Mouse (Mus musculus) MEL (cell line): ENCODE results near the gene Elk4.

Experiments
- CTCF ChIP-seq, 3 experiments: IDR thresholded peaks in 2 of 3; conservative IDR thresholded peaks in 1 of 3; 2 replicates each; pipeline ENCODE4 v1.5.1; 2011 to 2012; ENCODE audit warnings: low read length in 3 of 3, low read depth in 2 of 3, mild to moderate bottlenecking in 2 of 3, improper control_type of control experiment in 1 of 3, inconsistent platforms in 1 of 3, mixed read lengths in 1 of 3, moderate library complexity in 1 of 3; ENCODE audit not compliant: control insufficient read depth in 1 of 3, insufficient read depth in 1 of 3, poor library complexity in 1 of 3, severe bottlenecking in 1 of 3
- ELF1 ChIP-seq: IDR thresholded peaks from 2 replicates; pipeline ENCODE4 v1.6.1; 2014; ENCODE audit warnings: low read depth, mild to moderate bottlenecking, inconsistent platforms, low read length, improper control_type of control experiment, moderate library complexity
- ETS1 ChIP-seq: IDR thresholded peaks from 2 replicates; pipeline ENCODE4 v1.6.1; 2012; ENCODE audit warnings: low read depth, mild to moderate bottlenecking, inconsistent platforms, low read length, improper control_type of control experiment, moderate library complexity
- HCFC1 ChIP-seq: IDR thresholded peaks from 2 replicates; pipeline ENCODE4 v1.6.1; 2012; ENCODE audit warnings: low read depth, mild to moderate bottlenecking, inconsistent platforms, low read length, improper control_type of control experiment, moderate library complexity
- KAT2A ChIP-seq: conservative IDR thresholded peaks from 2 replicates; pipeline ENCODE4 v1.6.1; 2012; ENCODE audit warnings: low read depth, low read length, improper control_type of control experiment, inconsistent platforms
- MYC ChIP-seq: IDR thresholded peaks from 2 replicates; pipeline ENCODE4 v1.6.1; 2011; ENCODE audit warnings: low read depth, mild to moderate bottlenecking, low read length, improper control_type of control experiment, moderate library complexity
- POLR2A ChIP-seq, 2 experiments: IDR thresholded peaks; 2 replicates each; pipeline ENCODE4 v1.6.1; 2011 to 2012; ENCODE audit warnings: low read length in 2 of 2, mild to moderate bottlenecking in 2 of 2, control low read depth in 1 of 2, improper control_type of control experiment in 1 of 2, low read depth in 1 of 2, moderate library complexity in 1 of 2; ENCODE audit not compliant: control insufficient read depth in 1 of 2, insufficient read depth in 1 of 2, poor library complexity in 1 of 2
- SIN3A ChIP-seq: IDR thresholded peaks from 2 replicates; pipeline ENCODE4 v1.6.1; 2012; ENCODE audit warnings: low read length, improper control_type of control experiment, inconsistent platforms
- TBP ChIP-seq: IDR thresholded peaks from 2 replicates; pipeline ENCODE4 v1.8.0; 2011; ENCODE audit warnings: low read depth, low read length, improper control_type of control experiment
- TCF12 ChIP-seq: IDR thresholded peaks from 2 replicates; pipeline ENCODE4 v1.6.1; 2014; ENCODE audit warnings: low read depth, mild to moderate bottlenecking, inconsistent platforms, low read length, improper control_type of control experiment, moderate library complexity
- USF1 ChIP-seq: IDR thresholded peaks from 2 replicates; pipeline ENCODE4 v1.6.1; 2014; ENCODE audit warnings: low read depth, mild to moderate bottlenecking, inconsistent platforms, low read length, improper control_type of control experiment, moderate library complexity
- ZC3H11A ChIP-seq: IDR thresholded peaks from 2 replicates; pipeline ENCODE4 v1.6.1; 2012; ENCODE audit warnings: low read depth, mild to moderate bottlenecking, inconsistent platforms, low read length, improper control_type of control experiment
- ZNF384 ChIP-seq: IDR thresholded peaks from 2 replicates; pipeline ENCODE4 v1.6.1; 2012; ENCODE audit warnings: low read depth, mild to moderate bottlenecking, inconsistent platforms, low read length, improper control_type of control experiment

DNA sequence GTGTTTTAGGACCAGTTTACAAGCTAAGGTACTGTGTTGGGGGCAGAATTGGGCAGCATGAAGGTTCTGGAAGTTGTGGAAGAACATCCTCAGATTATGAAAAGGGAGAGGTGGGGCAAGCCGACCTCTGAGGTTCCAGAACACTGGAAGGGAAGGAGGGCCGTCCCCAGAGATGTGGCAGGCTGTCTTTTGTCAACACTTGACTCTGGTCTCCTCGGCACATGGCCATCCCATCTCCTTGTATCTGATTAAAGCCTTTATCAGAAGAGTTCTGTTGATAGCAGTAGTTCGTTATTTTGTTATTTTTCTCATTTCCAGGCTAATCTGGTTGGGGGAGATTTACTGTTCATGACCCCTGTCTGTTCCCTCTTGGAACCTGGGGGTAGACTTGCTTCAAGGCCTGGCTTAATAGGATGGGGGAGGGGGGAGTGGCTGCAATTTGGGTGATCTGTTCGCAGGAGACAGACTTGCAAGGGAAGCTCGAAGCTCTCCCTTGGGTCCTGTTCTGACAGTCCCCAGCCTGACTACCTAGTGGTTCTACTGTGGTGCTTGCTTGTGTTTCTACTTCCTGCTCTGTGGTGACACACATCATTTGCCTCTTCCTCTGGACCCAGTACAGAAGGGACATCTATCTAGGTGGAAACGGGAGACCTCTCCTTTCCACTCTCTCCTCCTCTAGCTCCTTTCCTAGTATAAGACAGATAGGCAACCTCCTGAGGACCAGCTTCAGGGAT is 52.8 kb downstream of the Elk4 start:
- TF ChIP-seq ELF1, result no peak
- no peak for TF ChIP-seq CTCF (IDR thresholded peaks at IDR 0.05 in 2 of 3, conservative IDR thresholded peaks at IDR 0.05 in 1 of 3; ENCODE audit: control insufficient read depth in 1 of 3, insufficient read depth in 1 of 3, low read depth in 2 of 3, low read length in 3 of 3, poor library complexity in 1 of 3, severe bottlenecking in 1 of 3)
- TF ChIP-seq POLR2A (IDR thresholded peaks at IDR 0.05; ENCODE audit: control insufficient read depth in 1 of 2, insufficient read depth in 1 of 2, low read depth in 1 of 2, low read length in 2 of 2, poor library complexity in 1 of 2), result no peak
- TF ChIP-seq TCF12, result no peak
- TF ChIP-seq ZC3H11A, result no peak
- no peak for TF ChIP-seq ETS1
- TF ChIP-seq MYC, result no peak
- no peak for TF ChIP-seq HCFC1
- no peak for TF ChIP-seq TBP
- no peak for TF ChIP-seq USF1
- TF ChIP-seq ZNF384, result no peak
- TF ChIP-seq KAT2A, result no peak
- no peak for TF ChIP-seq SIN3A
